In genomic region chr3:60531286-60531685, GRCm38 (mm10) we compare ENCODE assay signal across 9 mouse cellular contexts. TPM values are rescaled to one million over a fixed set of nuclear protein-coding genes. Genes with fewer than 3 reads are reported as not detected.
A peak's percentile ranks its signal among the peaks of the same experiment; 100 is the strongest.
DNase-seq lines count a peak whose midpoint lies in the region; ATAC-seq and TF ChIP-seq lines count a peak whose summit lies in the region.
"Had no signal": no experiment of that assay in that cellular context is flagged by ENCODE, and none has a peak within 500 bp of the region (broad histone marks: within the 10 kb centered on the region; RNA-seq: fewer than 3 reads in every experiment).

No protein-coding gene starts in this region.

- 78% methylated on average over 5 of the region's 5 CpGs for WGBS in hindbrain, embryonic 13.5 days
- WGBS in hindbrain, embryonic 10.5 days: 82% methylated on average over 5 of the region's 5 CpGs
- WGBS in limb, embryonic 14.5 days: 36% methylated on average over 5 of the region's 5 CpGs

- H3K4me3 ChIP-seq in hindbrain, embryonic 13.5 days: peak overlapping the region; percentile 17
- H3K4me3 ChIP-seq in hindbrain, embryonic 10.5 days: no peak overlapping the region
- no peak overlapping the region for H3K4me3 ChIP-seq in limb, embryonic 14.5 days (replicated peaks; ENCODE audit: low read length)
- H3K4me3 ChIP-seq: intestine, embryonic 15.5 days had no signal

- no peaks in the 10 kb centered on the region for H3K36me3 ChIP-seq in hindbrain, embryonic 13.5 days
- H3K36me3 ChIP-seq in hindbrain, embryonic 10.5 days: no peaks in the 10 kb centered on the region
- H3K36me3 ChIP-seq in limb, embryonic 14.5 days (ENCODE audit: control insufficient read depth, insufficient read depth, low read length): no peaks in the 10 kb centered on the region
- H3K36me3 ChIP-seq: intestine, embryonic 15.5 days had no signal

- no peak for DNase-seq in hindbrain, embryonic 10.5 days (ENCODE audit: low spot score)
- peak; percentile 19 for DNase-seq in 3134 (ENCODE audit: extremely low read depth, insufficient read length, low spot score)
- DNase-seq in 416B (ENCODE audit: low read depth): peak; percentile 70
- DNase-seq in limb, embryonic 14.5 days (ENCODE audit: low spot score): no peak
- no peak for DNase-seq in cerebellum, adult 18-20 months

- no peak for ATAC-seq in hindbrain, embryonic 13.5 days (ENCODE audit: low FRiP score)
- ATAC-seq in limb, embryonic 14.5 days (ENCODE audit: low FRiP score, low read depth): no peak
- ATAC-seq in megakaryocyte-erythroid progenitor cell, adult 5-6 weeks (replicated peaks; ENCODE audit: low FRiP score, low TSS enrichment, poor library complexity, severe bottlenecking): no peak
- ATAC-seq: intestine, embryonic 15.5 days had no signal

- no peak overlapping the region for H3K27ac ChIP-seq in hindbrain, embryonic 13.5 days
- H3K27ac ChIP-seq in hindbrain, embryonic 10.5 days: no peak overlapping the region
- no peak overlapping the region for H3K27ac ChIP-seq in limb, embryonic 14.5 days (replicated peaks; ENCODE audit: low read depth, low read length)
- H3K27ac ChIP-seq: intestine, embryonic 15.5 days had no signal

- no peaks in the 10 kb centered on the region for H3K9me3 ChIP-seq in hindbrain, embryonic 13.5 days
- no peaks in the 10 kb centered on the region for H3K9me3 ChIP-seq in hindbrain, embryonic 10.5 days
- no peaks in the 10 kb centered on the region for H3K9me3 ChIP-seq in limb, embryonic 14.5 days (ENCODE audit: control insufficient read depth, low read length)
- H3K9me3 ChIP-seq: intestine, embryonic 15.5 days had no signal

- peaks cover 51% of the 10 kb centered on the region for H3K4me1 ChIP-seq in hindbrain, embryonic 13.5 days (replicated peaks)
- H3K4me1 ChIP-seq in hindbrain, embryonic 10.5 days (replicated peaks): peaks cover 27% of the 10 kb centered on the region
- H3K4me1 ChIP-seq in limb, embryonic 14.5 days (ENCODE audit: control insufficient read depth, insufficient read depth, low read length): peaks cover 29% of the 10 kb centered on the region

- no peaks in the 10 kb centered on the region for H3K27me3 ChIP-seq in hindbrain, embryonic 13.5 days
- no peaks in the 10 kb centered on the region for H3K27me3 ChIP-seq in hindbrain, embryonic 10.5 days (ENCODE audit: insufficient read depth, poor library complexity, severe bottlenecking)
- no peaks in the 10 kb centered on the region for H3K27me3 ChIP-seq in limb, embryonic 14.5 days (ENCODE audit: control insufficient read depth, insufficient read depth, low read length)
- H3K27me3 ChIP-seq: intestine, embryonic 15.5 days; Patski had no signal

- no peak overlapping the region; the same call in 1 of the 2 replicates for H3K9ac ChIP-seq in hindbrain, embryonic 13.5 days
- no peak overlapping the region for H3K9ac ChIP-seq in limb, embryonic 14.5 days (ENCODE audit: low read depth, low read length, severe bottlenecking)
- H3K9ac ChIP-seq: intestine, embryonic 15.5 days had no signal

- TF ChIP-seq POLR2A in limb, embryonic 14.5 days (IDR thresholded peaks at IDR 0.05; ENCODE audit: borderline replicate concordance, extremely low read depth, insufficient read depth, insufficient read length): no peak

- peak overlapping the region; percentile 40 for H3K4me2 ChIP-seq in hindbrain, embryonic 13.5 days
- H3K4me2 ChIP-seq in limb, embryonic 14.5 days (replicated peaks; ENCODE audit: low read depth, low read length, severe bottlenecking): peak overlapping the region; percentile 18
- H3K4me2 ChIP-seq: intestine, embryonic 15.5 days had no signal

RNA-seq across cellular contexts. Expression of gene Mbnl1, which starts 58.7 kb away (rescaled TPM):
- polyA plus RNA-seq in hindbrain, embryonic 13.5 days (2015; fragmentation: Nextera tagmentation; extraction: Ambion mirVana): 46.9 and 49.9 TPM in 2 replicates
- 34.7 and 39.3 TPM in 2 replicates for polyA plus RNA-seq in hindbrain, embryonic 10.5 days (2016; fragmentation: Nextera tagmentation; extraction: Ambion mirVana)
- polyA plus RNA-seq in limb, embryonic 14.5 days (2012; rRNA removed): 40.2 and 48.3 TPM in 2 replicates
- polyA plus RNA-seq in limb, embryonic 14.5 days (2014; fragmentation: Nextera tagmentation; extraction: Ambion mirVana): 123 and 124 TPM in 2 replicates
- 524 and 588 TPM in 2 replicates for total RNA-seq in megakaryocyte-erythroid progenitor cell, adult 5-6 weeks (2014; fragmentation: Nextera tagmentation)
- 726 and 751 TPM in 2 replicates for total RNA-seq in megakaryocyte-erythroid progenitor cell, adult 5-6 weeks (2017)

Comparison
In these comparisons a context has a peak if more than half of its experiments do, and no peak if none do; other contexts are left out.
1. DNase-seq: peak in 3134 (single experiment) and 416B (single experiment); none in hindbrain, embryonic 10.5 days (single experiment), limb, embryonic 14.5 days (single experiment) and cerebellum, adult 18-20 months (0 of 2).